Mouse (Mus musculus) embryonic facial prominence, embryonic 12.5 days (tissue): Measurements from ENCODE around the gene Cluh. TPM values are rescaled to one million over a fixed set of nuclear protein-coding genes. Genes with fewer than 3 reads are reported as not detected.

Source experiments
- ATAC-seq: fragments of 200-750 bp; cut with Nextera tagmentation; 2 replicates; pipeline ENCODE4 v1.8.0; 2017; ENCODE audit not compliant: insufficient number of reproducible peaks, insufficient read depth, low FRiP score, low TSS enrichment
- H3K27ac ChIP-seq: fragments of 300-500 bp; sonication (generic); 2 replicates; pipeline ENCODE4 v1.5.1; 2016; ENCODE audit warnings: mild to moderate bottlenecking
- H3K27me3 ChIP-seq: fragments of 300-500 bp; sonication (generic); 2 replicates; pipeline ENCODE4 v1.6.1; 2016; ENCODE audit warnings: mild to moderate bottlenecking, moderate library complexity
- H3K36me3 ChIP-seq: fragments of 300-500 bp; sonication (generic); 2 replicates; pipeline ENCODE4 v1.6.1; 2016; ENCODE audit warnings: mild to moderate bottlenecking
- H3K4me1 ChIP-seq: fragments of 300-500 bp; sonication (generic); 2 replicates; pipeline ENCODE4 v1.6.1; 2016
- H3K4me2 ChIP-seq: fragments of 300-500 bp; sonication (generic); replicated peaks from 2 replicates; pipeline ENCODE4 v1.6.1; 2016; ENCODE audit warnings: mild to moderate bottlenecking, moderate library complexity
- H3K4me3 ChIP-seq: fragments of 300-500 bp; sonication (generic); 2 replicates; pipeline ENCODE4 v1.5.1; 2016; ENCODE audit warnings: mild to moderate bottlenecking
- H3K9ac ChIP-seq: fragments of 300-500 bp; sonication (generic); 2 replicates; pipeline ENCODE4 v1.6.1; 2016; ENCODE audit warnings: mild to moderate bottlenecking, moderate library complexity
- H3K9me3 ChIP-seq: fragments of 300-500 bp; sonication (generic); 2 replicates; pipeline ENCODE4 v1.6.1; 2016; ENCODE audit warnings: mild to moderate bottlenecking, moderate library complexity
- WGBS: fragments of 180-500 bp; shearing (Covaris S2); methylation state at CpG from one replicate; pipeline ENCODE4 v1.1.7; 2016; 5-methylcytosine and 5-hydroxymethylcytosine counted together
- polyA plus RNA-seq: library from polyadenylated mRNA; unstranded; fragments of >200 nt; fragmentation: Nextera tagmentation; extraction: Ambion mirVana; gene quantifications from 2 replicates; pipeline ENCODE4 v1.2.1, GENCODE M21; 2016

The Cluh gene
- polyA plus RNA-seq: 23.8 and 24.4 TPM in 2 replicates

- under 1% methylated on average over 47 of the region's 58 CpGs for WGBS
Measured at GRCm38 (mm10) chr11:74649095-74649646, at the start of gene Cluh. TSS of gene Cluh (plus strand) at chr11:74649495.

GRCm38 (mm10) chr11:74602286-74602685 lies 47.0 kb upstream of the Cluh start:
- no peak for ATAC-seq
- 84% methylated on average over 1 of the region's 1 CpGs for WGBS
- no peak overlapping the region for H3K9ac ChIP-seq

More at GRCm38 (mm10) chr11:74649095-74649646, at the start of gene Cluh:
- Histone ChIP-seq H3K9ac (peak within 1 kb of the TSS; percentile 84), H3K4me3 (peak within 1 kb of the TSS; percentile 98), H3K27me3 (no peaks in the 10 kb centered on the region), H3K36me3 (no peaks in the 10 kb centered on the region), H3K4me1 (peaks cover 23% of the 10 kb centered on the region), H3K27ac (peak within 1 kb of the TSS; percentile 63), H3K4me2 (peak within 1 kb of the TSS; percentile 94), H3K9me3 (no peaks in the 10 kb centered on the region)
- peak; percentile 86 for ATAC-seq

DNA sequence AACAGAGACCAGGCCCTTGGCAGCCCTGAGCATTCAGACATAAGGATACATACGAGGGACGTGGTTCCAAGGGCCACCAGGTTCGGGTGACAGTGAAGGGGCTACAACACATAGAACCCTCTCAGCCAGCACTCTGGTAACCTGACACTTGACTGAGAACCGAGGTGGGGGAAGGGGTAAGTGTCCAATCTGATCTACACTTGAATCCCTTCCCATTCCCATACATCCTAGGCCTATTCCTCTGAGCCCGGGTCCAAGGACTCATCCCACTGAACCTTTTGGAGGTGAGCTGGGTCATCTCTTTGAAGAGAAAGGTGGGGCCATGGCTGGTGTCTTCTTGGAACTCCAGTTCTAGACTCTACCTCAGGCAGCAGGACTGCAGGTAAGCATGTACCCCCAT lies 39.2 kb upstream of the Cluh start:
- H3K36me3 ChIP-seq: no peaks in the 10 kb centered on the region
- H3K9me3 ChIP-seq: no peaks in the 10 kb centered on the region
- H3K4me3 ChIP-seq: peak overlapping the region; percentile 31; the same call in 1 of the 2 replicates
- peaks cover 48% of the 10 kb centered on the region for H3K27me3 ChIP-seq
- 13% methylated on average over 5 of the region's 5 CpGs for WGBS
- H3K4me2 ChIP-seq: peak overlapping the region; percentile 63; the same call in 1 of the 2 replicates
- H3K4me1 ChIP-seq: peaks cover 4% of the 10 kb centered on the region; the same call in 1 of the 2 replicates
- H3K27ac ChIP-seq: no peak overlapping the region
- H3K9ac ChIP-seq: no peak overlapping the region
- no peak for ATAC-seq

More at GRCm38 (mm10) chr11:74602286-74602685, 47.0 kb upstream of the Cluh start:
- H3K27ac ChIP-seq: no peak overlapping the region
- no peak overlapping the region for H3K4me2 ChIP-seq
- H3K4me1 ChIP-seq: no peaks in the 10 kb centered on the region
- H3K36me3 ChIP-seq: no peaks in the 10 kb centered on the region
- H3K9me3 ChIP-seq: 0 out of 2 replicates have a peak, but pooled peaks cover 5% of the 10 kb centered on the region
- H3K27me3 ChIP-seq: no peaks in the 10 kb centered on the region
- H3K4me3 ChIP-seq: no peak overlapping the region

- Histone ChIP-seq H3K9me3 (no peaks in the 10 kb centered on the region), H3K4me1 (peaks cover 4% of the 10 kb centered on the region; the same call in 1 of the 2 replicates), H3K4me3 (peak within 1 kb of the TSS; percentile 31), H3K27me3 (peaks cover 48% of the 10 kb centered on the region), H3K4me2 (peak within 1 kb of the TSS; percentile 63), H3K36me3 (no peaks in the 10 kb centered on the region), H3K9ac (0 out of 2 replicates have a peak within 1 kb of the TSS, but pooled peaks have one; percentile 17), H3K27ac (no peak within 1 kb of the TSS)
- ATAC-seq: no peak
- 2% methylated on average over 49 of the region's 50 CpGs for whole genome bisulfite sequencing
Measured at GRCm38 (mm10) chr11:74610545-74611176, 38.6 kb upstream of the Cluh start, which contains the start of gene Rap1gap2. TSS of gene Rap1gap2 (minus strand) at chr11:74610915.

GRCm38 (mm10) chr11:74611437-74611836 lies 37.9 kb upstream of the Cluh start:
- Histone ChIP-seq H3K9ac (no peak overlapping the region), H3K27me3 (peaks cover 53% of the 10 kb centered on the region), H3K4me1 (peaks cover 4% of the 10 kb centered on the region; the same call in 1 of the 2 replicates), H3K36me3 (no peaks in the 10 kb centered on the region), H3K4me2 (no peak overlapping the region), H3K27ac (no peak overlapping the region), H3K4me3 (no peak overlapping the region), H3K9me3 (no peaks in the 10 kb centered on the region)
- 21% methylated on average over 7 of the region's 7 CpGs for WGBS
- no peak for ATAC-seq

DNA sequence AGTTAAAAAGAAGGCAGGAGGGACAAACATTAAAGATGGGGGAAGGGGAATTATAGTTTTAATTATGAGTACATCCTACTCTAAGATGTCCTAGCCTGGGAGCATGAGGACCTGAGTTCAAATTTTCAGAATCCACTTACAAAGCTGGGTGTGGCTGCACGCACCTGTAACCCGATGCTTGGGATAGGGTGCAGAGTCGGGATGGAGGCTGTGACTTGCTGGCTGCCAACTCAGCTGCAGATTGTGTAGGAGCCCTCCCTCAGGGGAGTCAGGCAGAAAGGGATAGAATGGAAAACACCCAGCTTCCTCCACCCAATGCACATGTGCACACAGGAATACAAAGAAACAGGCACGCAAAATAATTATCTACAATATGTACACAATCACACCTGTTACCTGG lies 35.9 kb upstream of the Cluh start:
- no peak overlapping the region for H3K4me2 ChIP-seq
- peaks cover 4% of the 10 kb centered on the region; the same call in 1 of the 2 replicates for H3K4me1 ChIP-seq
- no peak overlapping the region for H3K9ac ChIP-seq
- peaks cover 61% of the 10 kb centered on the region for H3K27me3 ChIP-seq
- no peak for ATAC-seq
- H3K4me3 ChIP-seq: no peak overlapping the region
- no peaks in the 10 kb centered on the region for H3K36me3 ChIP-seq
- no peak overlapping the region for H3K27ac ChIP-seq
- 65% methylated on average over 4 of the region's 4 CpGs for WGBS
- H3K9me3 ChIP-seq: no peaks in the 10 kb centered on the region

DNA sequence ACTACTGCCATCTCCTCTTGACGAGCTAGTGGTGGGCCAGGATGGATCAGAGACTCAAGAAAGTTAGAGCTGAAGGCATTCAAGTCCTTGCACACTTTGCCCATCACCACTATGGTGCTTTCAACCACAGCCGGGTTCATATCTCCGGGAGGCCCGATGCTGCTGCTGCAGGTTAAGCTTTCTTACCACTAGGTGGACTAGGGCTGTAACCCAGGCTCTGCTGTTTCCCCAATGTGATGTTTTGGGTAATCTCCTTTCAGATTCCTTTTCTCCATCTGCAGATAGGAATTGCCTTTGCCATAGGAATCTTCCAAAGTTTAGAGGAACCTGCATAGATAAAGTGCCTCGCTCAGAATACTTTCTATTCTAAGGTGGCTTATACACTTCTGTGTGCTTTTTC lies 33.7 kb upstream of the Cluh start:
- Histone ChIP-seq H3K4me3 (no peak overlapping the region), H3K27ac (no peak overlapping the region), H3K4me2 (no peak overlapping the region), H3K27me3 (peaks cover 63% of the 10 kb centered on the region), H3K36me3 (no peaks in the 10 kb centered on the region), H3K9ac (no peak overlapping the region), H3K4me1 (peaks cover 12% of the 10 kb centered on the region), H3K9me3 (no peaks in the 10 kb centered on the region)
- ATAC-seq: no peak
- 55% methylated on average over 5 of the region's 5 CpGs for WGBS

DNA sequence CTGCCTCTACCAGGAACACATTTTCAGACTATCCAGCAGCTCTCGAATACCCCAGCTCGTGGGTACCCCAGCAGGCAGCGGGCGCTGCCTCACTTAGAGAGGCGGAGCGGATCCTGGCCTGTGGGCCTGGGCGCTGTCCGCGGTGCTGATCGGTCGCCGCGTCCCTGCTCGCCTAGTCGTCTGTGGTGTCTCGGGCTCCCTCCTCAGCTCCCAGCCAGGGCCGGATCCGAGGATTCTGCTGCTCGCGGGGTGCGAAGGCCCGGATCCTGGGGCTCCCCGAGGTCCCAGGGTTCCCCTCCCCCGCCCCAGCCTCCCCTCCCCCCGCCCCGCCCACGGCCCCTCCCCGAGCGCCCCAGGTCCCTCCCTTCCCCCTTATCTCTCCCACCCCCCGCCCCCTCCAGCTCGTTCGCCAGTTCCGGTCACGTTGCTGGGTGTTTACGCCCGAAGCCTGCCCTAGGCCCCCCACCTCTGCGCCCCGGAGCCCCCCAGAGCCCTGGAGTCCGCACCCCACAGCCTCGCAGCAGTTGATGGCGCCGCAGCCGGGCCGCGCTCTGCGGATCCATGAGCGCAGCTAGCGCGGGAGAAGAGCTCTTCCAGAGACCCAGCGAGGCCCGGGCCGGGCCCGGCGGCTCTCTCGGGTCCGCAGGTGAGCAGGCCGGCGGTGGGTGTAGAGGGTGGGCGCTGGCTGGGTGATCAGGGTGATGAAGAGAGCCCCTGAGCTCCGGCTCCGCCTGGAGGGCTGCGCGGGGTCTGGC lies 29.9 kb upstream of the Cluh start, which contains the start of gene Ccdc92b:
Gene Ccdc92b (plus strand): TSS at position 405 of the 755 bp plus-strand sequence.
- peak within 1 kb of the TSS; percentile 24; the same call in 1 of the 2 replicates for H3K9ac ChIP-seq
- peaks cover 42% of the 10 kb centered on the region for H3K27me3 ChIP-seq
- peak within 1 kb of the TSS; percentile 65 for H3K4me2 ChIP-seq
- peaks cover 8% of the 10 kb centered on the region; the same call in 1 of the 2 replicates for H3K4me1 ChIP-seq
- H3K36me3 ChIP-seq: no peaks in the 10 kb centered on the region
- H3K4me3 ChIP-seq: peak within 1 kb of the TSS; percentile 37
- H3K9me3 ChIP-seq: no peaks in the 10 kb centered on the region
- no peak within 1 kb of the TSS for H3K27ac ChIP-seq
- under 1% methylated on average over 51 of the region's 63 CpGs for WGBS
- peak; percentile 76 for ATAC-seq

DNA sequence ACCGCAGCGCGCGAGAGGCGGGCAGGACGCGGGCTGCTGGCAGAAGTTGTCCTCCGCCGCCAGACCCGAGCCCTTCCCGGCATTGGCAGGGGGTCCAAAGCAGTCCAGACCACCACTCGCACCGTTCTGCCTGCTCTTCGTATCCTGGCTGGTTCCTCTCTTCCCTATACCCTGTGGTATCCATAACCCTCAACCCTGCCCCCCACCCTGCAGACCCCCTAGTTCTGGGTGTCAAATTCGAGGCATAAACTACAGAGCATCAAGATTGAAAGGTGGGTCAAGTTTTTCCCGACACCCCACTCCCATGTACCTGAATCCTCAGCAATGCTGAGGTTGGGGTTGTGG lies 29.4 kb upstream of the Cluh start:
- Histone ChIP-seq H3K9ac (no peak overlapping the region), H3K4me3 (peak overlapping the region; percentile 37), H3K36me3 (no peaks in the 10 kb centered on the region), H3K4me1 (peaks cover 8% of the 10 kb centered on the region; the same call in 1 of the 2 replicates), H3K4me2 (peak overlapping the region; percentile 65), H3K9me3 (no peaks in the 10 kb centered on the region), H3K27me3 (peaks cover 42% of the 10 kb centered on the region), H3K27ac (no peak overlapping the region)
- no peak for ATAC-seq
- WGBS: 1% methylated on average over 10 of the region's 16 CpGs

- no peaks in the 10 kb centered on the region for H3K9me3 ChIP-seq
- no peak overlapping the region for H3K4me2 ChIP-seq
- H3K4me1 ChIP-seq: peaks cover 8% of the 10 kb centered on the region; the same call in 1 of the 2 replicates
- H3K27me3 ChIP-seq: peaks cover 38% of the 10 kb centered on the region
- H3K36me3 ChIP-seq: no peaks in the 10 kb centered on the region
- WGBS: 85% methylated on average over 8 of the region's 8 CpGs
- no peak for ATAC-seq
- no peak overlapping the region for H3K27ac ChIP-seq
- no peak overlapping the region for H3K9ac ChIP-seq
- no peak overlapping the region for H3K4me3 ChIP-seq
Measured at GRCm38 (mm10) chr11:74621974-74622669, 27.2 kb upstream of the Cluh start.

DNA sequence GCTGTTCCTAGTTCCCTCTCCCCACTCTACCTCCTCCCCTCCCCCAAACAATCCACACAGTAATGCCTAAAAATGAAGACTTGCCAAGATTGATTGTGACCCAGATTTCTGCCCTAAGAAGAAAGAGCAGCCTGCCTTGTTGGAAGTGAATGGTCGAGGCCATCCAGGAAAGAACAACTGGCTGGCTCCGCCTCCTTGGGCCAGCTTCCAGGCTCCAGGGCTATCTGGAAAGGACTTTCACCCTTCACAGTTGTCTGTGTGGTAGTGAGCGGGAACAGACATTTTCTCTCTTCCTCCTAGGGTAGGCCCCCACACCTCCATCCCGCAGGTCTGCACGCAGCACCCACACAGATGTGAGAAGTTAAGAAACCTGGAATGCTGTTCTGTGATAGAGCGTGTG lies 25.6 kb upstream of the Cluh start:
- Histone ChIP-seq H3K9ac (no peak overlapping the region), H3K4me3 (no peak overlapping the region), H3K27me3 (peaks cover 27% of the 10 kb centered on the region), H3K9me3 (no peaks in the 10 kb centered on the region), H3K27ac (no peak overlapping the region), H3K36me3 (no peaks in the 10 kb centered on the region), H3K4me2 (no peak overlapping the region), H3K4me1 (peaks cover 8% of the 10 kb centered on the region; the same call in 1 of the 2 replicates)
- 74% methylated on average over 6 of the region's 6 CpGs for WGBS
- no peak for ATAC-seq
